Mouse (Mus musculus) splenic B cell, adult 2 months (primary cell): ENCODE results near the gene Gm17334.
A peak's percentile ranks its signal among the peaks of the same experiment; 100 is the strongest.

Experiments used
- DNase-seq: peaks from one replicate; pipeline ENCODE4 v3.0.0-alpha.2; 2011; ENCODE audit warnings: low read depth, low spot score
- H3K27me3 ChIP-seq: 2 replicates; pipeline ENCODE4 v1.6.1; 2012; ENCODE audit warnings: mild to moderate bottlenecking, low read length, moderate library complexity, mixed read lengths; ENCODE audit not compliant: control insufficient read depth, poor library complexity, insufficient read depth, severe bottlenecking
- H3K36me3 ChIP-seq: 2 replicates; pipeline ENCODE4 v1.6.1; 2012; ENCODE audit warnings: mild to moderate bottlenecking, low read length, moderate library complexity, mixed read lengths; ENCODE audit not compliant: control insufficient read depth, poor library complexity, insufficient read depth, severe bottlenecking

The Gm17334 gene

GRCm38 (mm10) chr11:53786058-53787031 is 13.4 kb upstream of the Gm17334 start:
- DNase-seq, result no peak
- H3K36me3 ChIP-seq, result no peaks in the 10 kb centered on the region

GRCm38 (mm10) chr11:53785311-53785936 is 12.4 kb upstream of the Gm17334 start:
- peak; percentile 62 for DNase-seq
- Histone ChIP-seq H3K36me3 (no peaks in the 10 kb centered on the region), H3K27me3 (no peaks in the 10 kb centered on the region)

More at GRCm38 (mm10) chr11:53786058-53787031, 13.4 kb upstream of the Gm17334 start:
- H3K27me3 ChIP-seq, result no peaks in the 10 kb centered on the region

DNA sequence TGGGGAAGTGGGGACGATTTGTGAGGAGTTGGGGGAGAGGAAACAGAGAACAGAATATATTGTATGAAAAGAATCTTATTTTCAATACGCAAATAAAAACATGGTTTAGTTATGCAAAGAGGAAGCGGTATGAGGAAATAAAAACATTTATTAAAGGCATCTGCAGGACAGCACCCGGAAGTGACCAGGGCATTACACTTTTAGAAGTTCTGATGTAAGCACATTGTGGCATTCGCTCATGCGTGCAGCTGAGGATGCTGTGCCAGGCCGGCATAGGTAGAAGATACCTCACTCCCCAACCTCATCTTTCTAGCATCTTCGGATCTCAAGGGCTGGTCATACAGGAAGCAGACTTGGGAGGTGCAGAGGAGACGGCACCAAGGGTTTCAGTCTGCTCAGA is 10.3 kb upstream of the Gm17334 start:
- Histone ChIP-seq H3K27me3 (no peaks in the 10 kb centered on the region), H3K36me3 (peaks cover 1% of the 10 kb centered on the region; the same call in 1 of the 2 replicates)
- peak; percentile 69 for DNase-seq

- peaks cover 6% of the 10 kb centered on the region; the same call in 1 of the 2 replicates for H3K36me3 ChIP-seq
- DNase-seq, result no peak
- H3K27me3 ChIP-seq, result no peaks in the 10 kb centered on the region
Observed at GRCm38 (mm10) chr11:53781964-53782363, 9.0 kb upstream of the Gm17334 start.

DNA sequence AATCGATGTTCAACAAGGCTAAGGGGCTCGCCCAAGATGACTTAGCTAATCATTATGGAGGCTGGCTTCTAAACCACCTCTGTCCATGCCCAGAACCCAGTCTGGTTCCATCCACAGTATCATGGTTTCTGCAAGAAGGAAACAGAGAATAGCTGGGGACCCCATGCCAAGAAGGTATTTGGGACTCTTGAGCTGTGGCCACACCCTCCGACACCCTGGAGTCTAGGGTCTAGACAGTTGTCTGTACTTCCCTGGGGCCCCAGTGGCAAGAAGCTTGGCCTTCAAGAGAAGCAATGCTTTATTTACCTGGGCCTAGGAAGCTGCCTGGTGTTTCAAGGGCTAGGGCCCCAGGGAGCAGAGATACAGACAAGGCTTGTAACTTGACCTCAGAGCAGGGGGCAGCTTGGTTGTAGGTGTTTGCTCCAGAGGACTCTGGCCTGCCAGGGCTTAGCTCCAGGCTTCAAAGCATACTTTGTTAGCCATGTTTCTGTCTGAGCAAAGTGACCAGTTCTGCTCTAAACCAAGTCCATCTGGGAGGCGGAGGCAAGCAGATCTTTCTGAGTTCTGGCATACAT is 8.3 kb upstream of the Gm17334 start:
- DNase-seq, result no peak
- Histone ChIP-seq H3K36me3 (peaks cover 6% of the 10 kb centered on the region; the same call in 1 of the 2 replicates), H3K27me3 (no peaks in the 10 kb centered on the region)

GRCm38 (mm10) chr11:53780262-53780661 is 7.3 kb upstream of the Gm17334 start:
- H3K27me3 ChIP-seq, result no peaks in the 10 kb centered on the region

DNA sequence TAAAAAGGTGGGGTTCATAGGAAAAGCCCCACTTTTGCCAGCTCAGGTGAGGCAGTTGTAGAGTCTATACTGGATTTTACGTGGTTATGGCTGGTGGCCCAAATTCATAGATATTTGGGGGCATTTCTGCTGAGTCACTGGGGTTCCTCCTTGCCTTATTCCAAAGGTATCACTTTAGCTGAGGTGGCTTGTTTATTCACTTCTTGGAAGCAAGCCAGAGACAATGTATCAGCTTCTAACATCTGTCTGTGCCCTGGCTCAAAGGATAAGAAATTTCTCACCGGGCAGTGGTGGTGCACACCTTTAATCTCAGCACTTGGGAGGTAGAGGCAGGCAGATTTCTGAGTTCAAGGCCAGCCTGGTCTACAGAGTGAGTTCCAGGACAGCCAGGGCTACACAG is 6.8 kb upstream of the Gm17334 start:
- DNase-seq, result no peak
- Histone ChIP-seq H3K36me3 (peaks cover 12% of the 10 kb centered on the region), H3K27me3 (no peaks in the 10 kb centered on the region)

More at GRCm38 (mm10) chr11:53780262-53780661, 7.3 kb upstream of the Gm17334 start:
- no peak for DNase-seq
- H3K36me3 ChIP-seq, result peaks cover 12% of the 10 kb centered on the region

- Histone ChIP-seq H3K27me3 (no peaks in the 10 kb centered on the region), H3K36me3 (peaks cover 21% of the 10 kb centered on the region)
- no peak for DNase-seq
Observed at GRCm38 (mm10) chr11:53778455-53778854, 5.5 kb upstream of the Gm17334 start.

GRCm38 (mm10) chr11:53777736-53778135 is 4.7 kb upstream of the Gm17334 start:
- DNase-seq, result no peak
- Histone ChIP-seq H3K27me3 (no peaks in the 10 kb centered on the region), H3K36me3 (peaks cover 27% of the 10 kb centered on the region)

GRCm38 (mm10) chr11:53774659-53775255 is 1.8 kb upstream of the Gm17334 start:
- DNase-seq, result no peak
- Histone ChIP-seq H3K27me3 (no peaks in the 10 kb centered on the region), H3K36me3 (peaks cover 34% of the 10 kb centered on the region)

DNA sequence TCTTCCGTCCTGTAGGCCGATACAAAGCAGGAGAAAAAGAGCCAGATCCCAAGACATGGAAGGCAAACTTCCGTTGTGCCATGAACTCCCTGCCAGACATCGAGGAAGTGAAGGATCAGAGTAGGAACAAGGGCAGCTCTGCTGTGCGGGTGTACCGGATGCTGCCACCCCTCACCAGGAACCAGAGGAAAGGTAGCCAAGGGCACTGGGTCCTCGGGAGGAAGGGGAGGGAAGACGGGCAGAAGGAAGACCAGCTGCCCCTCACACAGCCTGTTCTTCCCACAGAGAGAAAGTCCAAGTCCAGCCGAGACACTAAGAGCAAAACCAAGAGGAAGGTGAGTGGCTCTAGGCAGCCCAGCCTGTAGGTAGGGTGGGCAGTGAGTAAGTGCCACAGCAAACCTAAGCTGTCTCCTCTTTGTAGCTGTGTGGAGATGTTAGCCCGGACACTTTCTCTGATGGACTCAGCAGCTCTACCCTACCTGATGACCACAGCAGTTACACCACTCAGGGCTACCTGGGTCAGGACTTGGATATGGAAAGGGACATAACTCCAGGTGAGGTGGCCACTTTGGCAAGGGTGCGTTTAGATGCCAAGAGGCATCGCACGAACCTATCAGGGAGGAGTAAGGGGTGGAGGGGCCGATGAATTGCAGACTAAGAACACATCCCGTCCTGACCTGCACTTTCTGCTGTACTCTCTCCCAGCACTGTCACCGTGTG is 814 bp upstream of the Gm17334 start:
- Histone ChIP-seq H3K27me3 (no peaks in the 10 kb centered on the region), H3K36me3 (peaks cover 34% of the 10 kb centered on the region)
- no peak for DNase-seq

- DNase-seq, result peak; percentile 49
- H3K36me3 ChIP-seq, result peaks cover 28% of the 10 kb centered on the region
- H3K27me3 ChIP-seq, result no peaks in the 10 kb centered on the region
Observed at GRCm38 (mm10) chr11:53772536-53772935, 451 bp downstream of the Gm17334 start.

DNA sequence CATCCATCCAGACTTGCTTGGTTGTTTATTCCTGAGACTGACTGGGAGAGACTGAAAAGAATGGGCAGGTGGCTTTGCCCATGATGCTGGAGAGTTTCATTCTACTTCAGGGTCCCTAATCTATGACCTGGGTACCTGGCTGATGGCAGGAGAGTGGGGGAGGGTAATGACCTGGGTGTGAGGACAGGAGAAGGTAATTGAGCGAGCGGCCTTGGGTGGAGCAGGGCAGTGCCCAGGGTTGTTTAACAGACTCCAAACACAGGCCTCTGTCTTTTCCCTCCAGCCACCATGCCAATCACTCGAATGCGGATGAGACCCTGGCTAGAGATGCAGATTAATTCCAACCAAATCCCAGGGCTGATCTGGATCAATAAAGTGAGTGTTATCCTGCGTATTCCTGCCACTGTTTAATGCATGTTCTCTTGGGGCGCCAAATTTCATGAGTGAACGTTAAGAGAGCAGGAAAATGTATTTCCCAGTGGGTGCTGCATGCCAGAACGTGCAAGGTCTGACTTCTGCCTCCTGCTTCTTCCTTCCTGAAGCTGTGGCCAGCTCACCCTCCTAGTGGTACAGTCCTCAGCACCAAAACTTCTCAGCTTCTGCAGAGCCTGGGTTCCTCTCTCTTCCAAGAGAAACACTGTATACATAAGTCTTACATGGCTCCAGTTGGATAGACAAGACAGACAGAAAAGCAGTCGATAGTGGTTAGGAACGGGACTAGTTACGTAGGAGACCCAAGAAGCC is 1.8 kb downstream of the Gm17334 start:
- no peak for DNase-seq
- H3K36me3 ChIP-seq, result peaks cover 28% of the 10 kb centered on the region
- no peaks in the 10 kb centered on the region for H3K27me3 ChIP-seq
